Mouse (Mus musculus) forebrain, embryonic 11.5 days (tissue): ENCODE results near the gene Znrd1as. TPM values are rescaled to one million over a fixed set of nuclear protein-coding genes. Genes with fewer than 3 reads are reported as not detected.

Experiments used
- ATAC-seq: fragments of 200-750 bp; cut with Nextera tagmentation; replicated peaks from 2 replicates; pipeline ENCODE4 v1.8.0; 2017; ENCODE audit warnings: moderate TSS enrichment; ENCODE audit not compliant: low FRiP score
- DNase-seq: peaks from one replicate; pipeline ENCODE4 v3.0.0-alpha.2; 2017; ENCODE audit warnings: low spot score
- H3K27ac ChIP-seq: fragments of 300-500 bp; sonication (generic); 2 replicates; pipeline ENCODE4 v1.5.1; 2014; ENCODE audit warnings: low read depth, low read length
- H3K27me3 ChIP-seq: fragments of 300-500 bp; sonication (generic); 2 replicates; pipeline ENCODE4 v1.6.1; 2014; ENCODE audit warnings: mild to moderate bottlenecking, low read length, mixed read lengths; ENCODE audit not compliant: control insufficient read depth, insufficient read depth
- H3K36me3 ChIP-seq: fragments of 300-500 bp; sonication (generic); 2 replicates; pipeline ENCODE4 v1.6.1; 2014; ENCODE audit warnings: mild to moderate bottlenecking, low read length, moderate library complexity, mixed read lengths; ENCODE audit not compliant: control insufficient read depth, insufficient read depth
- H3K4me1 ChIP-seq: fragments of 300-500 bp; sonication (generic); replicated peaks from 2 replicates; pipeline ENCODE4 v1.6.1; 2014; ENCODE audit warnings: low read length, mixed read lengths; ENCODE audit not compliant: control insufficient read depth, insufficient read depth
- H3K4me2 ChIP-seq: fragments of 300-500 bp; sonication (generic); 2 replicates; pipeline ENCODE4 v1.6.1; 2014; ENCODE audit warnings: low read depth, mild to moderate bottlenecking, low read length, moderate library complexity, mixed read lengths; ENCODE audit not compliant: severe bottlenecking
- H3K4me3 ChIP-seq: fragments of 300-500 bp; sonication (generic); 2 replicates; pipeline ENCODE4 v1.5.1; 2014; ENCODE audit warnings: low read depth, low read length
- H3K9ac ChIP-seq: fragments of 300-500 bp; sonication (generic); 2 replicates; pipeline ENCODE4 v1.6.1; 2014; ENCODE audit warnings: low read length
- H3K9me3 ChIP-seq: fragments of 300-500 bp; sonication (generic); 2 replicates; pipeline ENCODE4 v1.6.1; 2016; ENCODE audit warnings: low read length, mixed read lengths; ENCODE audit not compliant: control insufficient read depth
- WGBS: fragments of 180-500 bp; shearing (Covaris S2); extraction: QIAGEN DNeasy Blood & Tissue Kit; methylation state at CpG from one replicate; pipeline ENCODE4 v1.1.7; 2014; 5-methylcytosine and 5-hydroxymethylcytosine counted together
- polyA plus RNA-seq: library from polyadenylated mRNA; unstranded; fragments of >200 nt; fragmentation: Nextera tagmentation; extraction: Ambion mirVana; gene quantifications from 2 replicates; pipeline ENCODE4 v1.2.1, GENCODE M21; 2014

Znrd1as gene
- polyA plus RNA-seq, 1 experiment from 2014 or later = 10.2 TPM

DNA sequence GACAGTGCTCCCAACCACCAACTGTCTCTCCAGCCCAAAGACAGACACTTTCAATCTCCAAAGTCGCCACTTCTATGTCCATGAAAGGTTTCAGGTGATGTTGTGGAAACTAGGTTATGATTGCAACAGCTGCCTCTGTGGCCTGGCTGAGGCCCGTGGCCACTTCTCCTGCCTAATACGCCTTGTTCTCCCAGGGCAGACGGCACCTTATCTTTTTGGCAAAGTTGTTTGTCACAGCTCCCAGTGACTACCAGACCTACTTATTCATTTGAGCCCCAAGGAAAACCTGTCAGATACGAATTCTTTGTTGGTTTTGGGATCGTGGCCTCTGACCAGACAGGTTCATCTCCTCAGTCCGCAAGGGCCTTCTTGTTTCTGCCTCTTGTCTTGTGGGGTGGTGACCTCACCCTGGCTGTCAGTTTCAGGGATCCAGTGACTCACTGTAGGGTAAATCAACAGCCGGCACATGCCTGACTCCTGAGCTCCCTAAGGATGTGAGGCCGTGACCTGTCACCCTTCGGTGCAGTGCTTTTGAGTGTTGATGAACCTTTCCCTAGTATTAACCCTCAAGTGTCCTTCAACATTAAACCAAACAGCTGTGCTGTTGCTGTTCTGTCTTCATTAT, 30.8 kb upstream of the Znrd1as start:
- no peak for DNase-seq
- Histone ChIP-seq H3K4me2 (no peak overlapping the region), H3K9me3 (no peaks in the 10 kb centered on the region), H3K27me3 (no peaks in the 10 kb centered on the region), H3K4me1 (no peaks in the 10 kb centered on the region), H3K9ac (no peak overlapping the region), H3K36me3 (no peaks in the 10 kb centered on the region), H3K27ac (no peak overlapping the region), H3K4me3 (no peak overlapping the region)
- no peak for ATAC-seq
- WGBS = 74% methylated on average over 10 of the region's 10 CpGs

GRCm38 (mm10) chr17:36929236-36929932, 29.0 kb upstream of the Znrd1as start:
- DNase-seq (no peak), ATAC-seq (no peak)
- Histone ChIP-seq H3K4me3 (no peak overlapping the region), H3K4me1 (no peaks in the 10 kb centered on the region), H3K36me3 (no peaks in the 10 kb centered on the region), H3K9ac (no peak overlapping the region), H3K9me3 (no peaks in the 10 kb centered on the region), H3K27me3 (no peaks in the 10 kb centered on the region), H3K4me2 (no peak overlapping the region), H3K27ac (no peak overlapping the region)
- 82% methylated on average over 12 of the region's 12 CpGs for WGBS

- DNase-seq (no peak), ATAC-seq (no peak)
- Histone ChIP-seq H3K4me1 (no peaks in the 10 kb centered on the region), H3K36me3 (no peaks in the 10 kb centered on the region), H3K27ac (no peak overlapping the region), H3K27me3 (no peaks in the 10 kb centered on the region), H3K9ac (no peak overlapping the region), H3K9me3 (no peaks in the 10 kb centered on the region), H3K4me2 (no peak overlapping the region), H3K4me3 (no peak overlapping the region)
- WGBS = 88% methylated on average over 6 of the region's 6 CpGs
Measured at GRCm38 (mm10) chr17:36930233-36930632, 28.2 kb upstream of the Znrd1as start.

GRCm38 (mm10) chr17:36931130-36931529, 27.3 kb upstream of the Znrd1as start:
- H3K4me1 ChIP-seq = no peaks in the 10 kb centered on the region
- H3K27ac ChIP-seq = no peak overlapping the region
- no peaks in the 10 kb centered on the region for H3K27me3 ChIP-seq
- DNase-seq (no peak), ATAC-seq (no peak)
- H3K9me3 ChIP-seq = no peaks in the 10 kb centered on the region
- H3K4me2 ChIP-seq = no peak overlapping the region
- H3K4me3 ChIP-seq = no peak overlapping the region
- WGBS = 89% methylated on average over 4 of the region's 4 CpGs
- no peak overlapping the region for H3K9ac ChIP-seq
- no peaks in the 10 kb centered on the region for H3K36me3 ChIP-seq

DNA sequence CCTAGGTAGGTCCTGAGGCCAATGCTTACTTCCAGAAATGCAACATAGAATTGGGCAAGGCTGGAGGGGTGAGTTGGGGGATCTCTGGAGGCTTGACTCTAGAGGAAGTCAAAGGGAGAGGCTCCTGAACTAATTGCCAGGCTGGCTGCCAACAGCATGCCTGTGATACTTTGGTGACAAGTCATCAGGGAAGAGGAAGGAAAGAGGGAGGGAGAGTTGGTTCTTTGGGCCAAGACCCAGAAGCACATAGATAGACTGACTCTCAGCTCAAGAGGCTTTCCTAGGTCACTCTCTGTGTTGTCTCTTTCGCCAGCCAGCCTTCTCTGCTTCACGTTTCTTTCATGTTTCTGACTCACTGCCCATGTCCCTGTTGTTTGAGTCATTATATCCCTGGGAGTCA, 26.6 kb upstream of the Znrd1as start:
- Histone ChIP-seq H3K4me2 (no peak overlapping the region), H3K4me1 (no peaks in the 10 kb centered on the region), H3K9me3 (no peaks in the 10 kb centered on the region), H3K4me3 (no peak overlapping the region), H3K9ac (no peak overlapping the region), H3K27ac (no peak overlapping the region), H3K27me3 (no peaks in the 10 kb centered on the region), H3K36me3 (no peaks in the 10 kb centered on the region)
- ATAC-seq (no peak), DNase-seq (no peak)
- 70% methylated on average over 2 of the region's 2 CpGs for WGBS

DNA sequence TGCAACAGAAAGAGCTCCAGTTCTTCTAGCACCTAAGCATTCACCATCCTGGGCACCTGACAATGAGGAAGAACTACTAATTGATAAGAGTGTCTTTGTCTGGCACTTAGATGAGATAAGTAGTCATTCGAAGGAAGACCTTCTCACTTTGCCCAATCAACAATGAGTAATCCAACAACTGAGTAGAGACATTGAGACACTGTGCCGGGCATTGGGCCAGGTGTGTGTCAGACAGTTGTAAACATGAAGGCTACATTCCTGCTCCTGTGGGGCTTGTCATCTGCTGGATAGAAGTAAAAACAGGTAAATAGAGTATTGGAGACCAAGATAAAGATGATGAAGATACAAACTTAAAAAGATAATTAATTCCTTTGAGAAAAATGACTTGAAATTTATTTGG, 20.3 kb upstream of the Znrd1as start:
- Histone ChIP-seq H3K4me3 (no peak overlapping the region), H3K4me2 (no peak overlapping the region), H3K36me3 (no peaks in the 10 kb centered on the region), H3K4me1 (0 out of 2 replicates have a peak, but pooled peaks cover 6% of the 10 kb centered on the region), H3K27ac (no peak overlapping the region), H3K9me3 (no peaks in the 10 kb centered on the region), H3K27me3 (peaks cover 14% of the 10 kb centered on the region), H3K9ac (no peak overlapping the region)
- DNase-seq = no peak
- WGBS = 81% methylated on average over 2 of the region's 2 CpGs
- ATAC-seq = no peak

DNA sequence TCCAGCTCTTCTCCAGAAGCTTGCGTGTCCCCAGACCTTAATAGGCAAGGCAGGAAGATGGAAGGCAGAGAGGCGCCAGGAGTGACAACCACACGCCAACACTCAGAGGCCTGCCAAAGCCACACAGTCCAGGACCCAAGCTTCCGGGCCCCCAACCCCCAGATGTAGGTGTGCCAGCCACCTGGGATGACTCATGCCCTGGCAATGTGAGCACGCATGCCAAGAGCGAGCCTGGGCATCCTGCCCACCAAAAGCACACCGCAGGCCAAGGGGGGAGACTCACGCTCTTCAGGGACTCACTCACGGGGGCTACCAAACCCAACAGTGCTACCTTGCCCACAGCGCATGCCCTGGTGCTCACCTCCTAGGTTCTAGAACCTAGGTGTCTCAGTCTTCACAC, 16.0 kb upstream of the Znrd1as start:
- no peak overlapping the region for H3K4me3 ChIP-seq
- H3K9me3 ChIP-seq = no peaks in the 10 kb centered on the region
- WGBS = 60% methylated on average over 10 of the region's 10 CpGs
- ATAC-seq (no peak), DNase-seq (no peak)
- no peaks in the 10 kb centered on the region for H3K36me3 ChIP-seq
- no peak overlapping the region; the same call in 1 of the 2 replicates for H3K4me2 ChIP-seq
- H3K4me1 ChIP-seq = peaks cover 10% of the 10 kb centered on the region; the same call in 1 of the 2 replicates
- H3K27me3 ChIP-seq = peaks cover 39% of the 10 kb centered on the region
- H3K9ac ChIP-seq = no peak overlapping the region
- no peak overlapping the region for H3K27ac ChIP-seq

DNA sequence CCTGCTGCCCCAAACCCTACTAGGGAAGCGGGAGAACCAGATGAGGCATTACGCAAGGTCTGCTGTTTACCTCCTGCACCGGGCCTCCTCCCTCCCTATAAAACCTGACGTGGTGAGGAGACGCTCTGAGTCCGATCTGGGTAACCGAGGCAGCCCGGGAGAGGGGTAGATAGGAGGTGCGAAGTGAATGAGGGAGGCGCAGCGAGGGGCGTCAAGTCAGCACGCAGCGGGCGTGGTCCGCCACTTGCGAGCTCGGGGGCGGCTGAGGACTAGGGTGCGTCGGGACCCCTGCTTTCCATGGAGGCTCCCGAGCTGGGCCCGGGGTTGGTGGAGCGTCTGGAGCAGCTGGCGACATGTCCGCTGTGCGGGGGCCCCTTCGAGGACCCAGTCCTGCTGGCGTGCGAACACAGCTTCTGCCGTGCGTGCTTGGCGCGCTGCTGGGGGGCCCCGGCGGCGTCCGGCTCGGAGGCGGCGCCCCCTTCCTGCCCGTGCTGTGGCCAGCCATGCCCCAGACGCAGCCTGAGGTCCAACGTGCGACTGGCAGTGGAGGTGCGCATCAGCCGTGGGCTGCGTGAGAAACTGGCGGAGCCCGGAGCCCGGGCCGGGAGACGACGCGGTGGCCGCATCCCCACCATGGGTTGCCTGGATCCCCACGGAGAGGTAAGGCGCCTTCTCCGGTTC, 15.5 kb upstream of the Znrd1as start, which contains the start of gene Rnf39:
Gene Rnf39, plus strand, starts transcription at position 128 of the 681 bp plus-strand sequence.
- peak; percentile 59 for DNase-seq
- ATAC-seq = 0 out of 2 replicates have a peak, but pooled peaks have one; percentile 13
- H3K27me3 ChIP-seq = peaks cover 39% of the 10 kb centered on the region
- peaks cover 10% of the 10 kb centered on the region; the same call in 1 of the 2 replicates for H3K4me1 ChIP-seq
- H3K9ac ChIP-seq = peak within 1 kb of the TSS; percentile 28; the same call in 1 of the 2 replicates
- WGBS = 3% methylated on average over 59 of the region's 59 CpGs
- H3K36me3 ChIP-seq = no peaks in the 10 kb centered on the region
- H3K9me3 ChIP-seq = no peaks in the 10 kb centered on the region
- peak within 1 kb of the TSS; percentile 27 for H3K4me3 ChIP-seq
- H3K27ac ChIP-seq = no peak within 1 kb of the TSS
- peak within 1 kb of the TSS; percentile 55 for H3K4me2 ChIP-seq
